Mouse (Mus musculus) subcutaneous adipose tissue, adult 2 months (tissue): Measurements from ENCODE around the gene Pim1. TPM values are rescaled to one million over a fixed set of nuclear protein-coding genes. Genes with fewer than 3 reads are reported as not detected.

ENCODE experiments used
- polyA plus RNA-seq: library from polyadenylated mRNA; depleted of rRNA; stranded (reverse); fragments of >200 nt; gene quantifications from 2 replicates; pipeline ENCODE4 v1.2.3, GENCODE M21; 2012; ENCODE audit warnings: low replicate concordance; rRNA removed

The Pim1 gene
- polyA plus RNA-seq: 24.2 and 29.6 TPM in 2 replicates

GRCm38 (mm10) chr17:29490713-29491581, at the start of gene Pim1:
Gene Pim1 (plus strand): TSS chr17:29490753.

Other genes with a start within 250 kb of the Pim1 start
- gene Ppil1, start 226.6 kb upstream of the Pim1 start, polyA plus RNA-seq: 18.2 and 37.1 TPM in 2 replicates
- gene BC004004, start 222.0 kb upstream of the Pim1 start, polyA plus RNA-seq: 114 and 175 TPM in 2 replicates
- gene Pi16, start 173.1 kb upstream of the Pim1 start, polyA plus RNA-seq: 58.9 and 112 TPM in 2 replicates
- 395 and 446 TPM in 2 replicates for gene Mtch1, start 142.8 kb upstream of the Pim1 start, polyA plus RNA-seq
- gene Fgd2, start 129.8 kb upstream of the Pim1 start, polyA plus RNA-seq: 35.9 and 42.0 TPM in 2 replicates
- gene Gm17657, start 58.9 kb downstream of the Pim1 start, polyA plus RNA-seq: not detected in 2 replicates
- 15.9 and 20.6 TPM in 2 replicates for gene Tbc1d22b, start 59.0 kb downstream of the Pim1 start, polyA plus RNA-seq
- gene Tmem217, start 61.6 kb downstream of the Pim1 start, polyA plus RNA-seq: 0.40 TPM in 1 of 2 replicates, not detected in the other
- 20.4 and 33.3 TPM in 2 replicates for gene Rnf8, start 124.0 kb downstream of the Pim1 start, polyA plus RNA-seq
- gene Gm28043, start 124.1 kb downstream of the Pim1 start, polyA plus RNA-seq: 0.63 and 1.3 TPM in 2 replicates
- gene Cmtr1, start 169.8 kb downstream of the Pim1 start, polyA plus RNA-seq: 32.4 and 44.2 TPM in 2 replicates
- 7.2 and 11.1 TPM in 2 replicates for gene Ccdc167, start 226.3 kb downstream of the Pim1 start, polyA plus RNA-seq